Mouse (Mus musculus) erythroblast, adult 5-6 weeks (primary cell): ENCODE measurements around the gene Parvb. TPM values are rescaled to one million over a fixed set of nuclear protein-coding genes. Genes with fewer than 3 reads are reported as not detected.
A peak's percentile ranks its signal among the peaks of the same experiment; 100 is the strongest.

Experiments used
- ATAC-seq: replicated peaks from 2 replicates; pipeline ENCODE4 v1.8.0; 2016; ENCODE audit warnings: moderate number of reproducible peaks, mild to moderate bottlenecking, moderate TSS enrichment, inconsistent platforms; ENCODE audit not compliant: poor library complexity, low FRiP score, severe bottlenecking
- total RNA-seq, 2 experiments: library from RNA; stranded (forward) in 1 of 2; stranded (reverse) in 1 of 2; fragments of 150-400 nt in 1 of 2; fragments of 200-764, 138-1000 nt in 1 of 2; gene quantifications; 2 replicates each; pipeline versions ENCODE4 v1.2.3 to v1.2.4; 2015 to 2017; ENCODE audit warnings: low replicate concordance in 2 of 2

The Parvb gene
- total RNA-seq, 2 experiments from 2014 or later: 15.3 to 23.6 TPM

DNA sequence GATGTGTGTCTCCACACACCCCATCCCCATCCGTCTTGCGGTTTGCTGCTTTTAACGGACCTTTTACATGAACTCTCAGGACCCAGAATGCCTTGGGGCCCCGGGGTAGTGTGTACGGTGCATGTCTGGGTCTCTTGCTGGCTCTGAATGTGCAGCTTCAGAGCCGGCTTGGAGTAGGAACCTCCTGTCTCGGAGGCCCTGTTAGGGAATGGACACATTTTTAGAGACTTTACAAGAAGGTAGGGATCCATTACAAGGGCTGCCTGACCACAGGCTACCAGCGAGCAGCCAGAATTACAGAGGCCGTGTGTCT, 81.7 kb downstream of the Parvb start:
- no peak for ATAC-seq

DNA sequence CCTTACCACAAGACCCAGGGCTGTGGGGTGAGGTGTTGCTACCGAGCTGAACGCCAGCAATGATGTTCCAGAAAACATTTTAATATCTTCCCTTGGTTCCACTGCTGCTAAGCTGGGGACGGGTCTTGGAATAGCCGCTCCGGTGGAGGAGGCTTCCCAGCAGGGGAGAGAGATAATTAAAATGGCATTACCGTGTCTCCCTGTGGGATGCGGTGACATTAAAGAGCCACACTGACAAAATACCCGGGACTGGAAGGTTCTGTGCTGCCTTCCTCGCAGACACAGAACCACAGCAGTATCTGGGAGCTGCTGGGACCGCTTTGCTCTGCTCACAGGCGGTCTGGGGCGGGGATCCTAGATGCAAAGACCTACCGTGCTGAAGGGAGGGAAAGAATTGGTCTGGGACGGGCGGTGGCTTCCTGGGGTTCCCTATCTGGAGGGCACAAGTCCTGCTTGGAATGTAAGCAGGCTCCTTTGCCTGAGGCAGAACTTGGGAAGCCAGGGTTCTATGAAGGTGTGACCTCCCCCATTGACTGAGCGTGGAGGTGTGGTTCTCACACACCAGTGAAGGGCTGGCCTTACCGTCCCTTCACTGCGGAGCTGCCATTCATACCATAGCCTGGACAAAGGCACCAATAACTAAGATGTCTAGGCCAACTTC, 82.7 kb downstream of the Parvb start:
- ATAC-seq: no peak

GRCm38 (mm10) chr15:84315276-84316046, 83.6 kb downstream of the Parvb start:
- ATAC-seq: no peak

- ATAC-seq: no peak
Measured at GRCm38 (mm10) chr15:84319393-84319792, 87.5 kb downstream of the Parvb start.

DNA sequence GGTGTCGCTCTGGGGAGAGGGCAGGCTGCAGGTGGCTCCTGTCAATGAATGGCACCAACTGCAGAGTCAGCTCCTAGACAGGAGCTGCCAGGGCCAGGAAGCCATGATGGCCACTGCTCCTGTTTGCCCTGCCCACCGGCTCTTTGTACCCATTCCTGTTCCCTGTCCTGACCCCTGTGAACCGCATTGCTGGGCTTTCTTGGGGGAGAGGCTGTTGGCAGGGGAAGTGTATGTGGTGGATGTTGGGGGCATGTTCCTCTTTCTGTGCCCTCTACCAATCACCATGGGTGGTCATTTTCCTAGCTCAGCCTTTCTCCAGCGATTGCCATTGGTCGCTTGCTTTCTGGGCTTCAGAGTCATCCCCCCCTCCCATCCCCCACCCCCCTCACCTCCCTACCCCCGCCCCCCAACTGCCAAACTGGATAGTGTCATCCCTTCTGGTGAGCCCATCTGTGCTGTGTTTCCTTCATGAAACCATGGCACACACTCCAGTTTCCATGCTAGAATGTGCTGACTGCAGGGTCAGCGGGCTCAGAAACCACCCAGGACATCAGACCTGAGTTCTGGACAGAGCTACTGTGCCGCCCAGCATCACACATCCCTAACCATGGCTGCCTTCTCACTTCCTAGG, 89.8 kb downstream of the Parvb start:
- no peak for ATAC-seq

DNA sequence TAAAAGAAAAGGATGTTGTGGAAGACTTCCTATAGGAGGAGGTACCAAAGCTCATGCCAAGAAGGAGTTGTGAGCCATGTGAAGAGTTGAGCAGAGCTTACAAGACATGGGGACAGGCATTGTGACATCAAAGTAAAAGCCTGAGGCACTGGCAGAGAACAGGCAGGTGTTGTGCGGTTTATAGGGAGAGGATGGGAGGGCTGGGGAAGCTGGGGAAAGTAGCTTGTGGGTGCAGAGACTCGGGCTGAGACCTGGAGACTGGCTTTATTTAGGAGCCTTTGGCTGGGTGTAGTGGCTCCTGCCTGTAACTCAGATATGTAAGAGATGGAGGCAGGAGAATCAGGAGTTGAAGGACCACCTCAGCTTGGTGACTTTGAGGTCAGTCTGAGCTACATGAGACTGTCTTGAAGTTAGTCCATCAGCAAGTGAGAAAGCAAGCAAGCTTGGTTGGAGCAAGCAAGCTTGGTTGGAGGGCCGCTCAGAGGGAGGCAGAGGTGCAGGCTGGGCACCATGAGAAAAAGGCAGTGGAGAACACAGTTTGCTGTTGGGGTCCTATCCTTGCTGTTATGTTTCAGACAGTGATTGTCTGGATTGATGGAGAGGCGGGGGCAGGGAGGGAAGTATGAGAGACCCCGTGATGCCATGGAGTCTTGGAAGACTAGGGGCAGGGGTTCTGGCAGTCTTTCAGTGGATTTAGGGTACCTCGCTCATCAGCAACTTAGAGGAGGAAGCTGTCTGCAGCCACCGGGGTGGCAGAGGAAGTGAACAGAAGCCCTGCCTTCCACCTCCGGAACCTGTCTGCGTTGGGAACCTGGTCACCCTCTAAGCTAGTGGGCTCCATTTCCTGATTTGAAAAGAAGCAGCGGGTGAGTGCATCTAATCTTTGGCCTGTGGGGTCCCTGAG, 92.4 kb downstream of the Parvb start, which contains the start of gene Parvg:
Parvg (plus strand) TSS at position 61 of the 904 bp plus-strand sequence.
- ATAC-seq: no peak

DNA sequence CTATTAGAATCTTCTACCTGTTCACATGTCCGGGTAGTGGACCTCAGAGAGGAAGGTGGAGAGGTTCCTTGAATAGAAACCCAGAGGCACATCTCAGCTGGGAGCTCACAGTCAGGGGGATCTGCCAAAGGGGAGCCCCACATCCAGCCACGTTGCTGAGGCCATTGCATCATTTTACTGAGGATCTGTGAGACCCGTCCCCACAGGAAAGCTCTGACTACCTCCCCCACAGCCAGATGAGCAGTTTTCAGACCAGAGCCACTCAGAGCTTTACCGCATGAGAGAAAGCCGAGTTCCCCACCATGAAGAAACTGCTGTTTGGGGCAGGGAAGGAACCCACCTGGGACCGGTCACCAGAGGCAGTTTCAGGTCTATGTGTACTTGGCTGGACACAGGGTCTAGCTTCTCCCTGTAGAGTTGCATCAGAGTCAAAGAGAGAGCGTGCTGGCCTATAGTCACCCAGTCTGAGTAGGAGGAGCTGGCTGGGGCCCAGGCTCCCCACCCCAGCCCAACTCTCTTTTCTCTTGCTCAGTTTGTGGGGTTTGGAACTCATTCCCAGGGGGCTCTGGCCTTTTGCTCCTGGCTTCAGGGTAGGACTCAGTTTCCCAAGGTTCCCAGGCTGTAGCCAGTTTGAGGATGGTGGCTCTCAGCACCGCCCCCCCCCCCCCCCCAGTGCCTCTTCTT, 93.2 kb downstream of the Parvb start:
- no peak for ATAC-seq

GRCm38 (mm10) chr15:84325736-84326135, 93.9 kb downstream of the Parvb start:
- no peak for ATAC-seq

DNA sequence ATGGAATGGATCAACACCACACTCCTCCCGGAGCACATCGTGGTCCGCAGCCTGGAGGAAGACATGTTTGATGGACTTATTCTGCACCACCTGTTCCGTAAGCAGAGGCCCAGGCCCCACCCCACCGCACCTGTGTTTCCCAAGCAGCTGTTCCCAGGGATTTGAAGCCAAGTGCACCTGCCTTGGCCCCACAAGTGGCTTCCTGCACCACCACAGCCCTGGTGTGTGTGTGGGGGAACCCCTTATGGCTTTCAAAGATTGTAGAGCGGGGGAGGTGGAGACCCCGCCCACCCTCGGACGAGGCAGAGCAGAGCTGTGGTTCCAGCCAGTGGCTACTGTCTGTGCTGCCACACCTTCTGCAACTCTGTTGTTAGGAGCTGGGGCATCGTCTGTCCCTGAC, 97.0 kb downstream of the Parvb start:
- ATAC-seq: no peak

- no peak for ATAC-seq
Measured at GRCm38 (mm10) chr15:84329940-84330339, 98.1 kb downstream of the Parvb start.

- ATAC-seq: peak; percentile 21; the same call in 1 of the 2 replicates
Measured at GRCm38 (mm10) chr15:84331066-84331612, 99.3 kb downstream of the Parvb start.

GRCm38 (mm10) chr15:84336281-84336817, 104.5 kb downstream of the Parvb start:
- ATAC-seq: no peak

DNA sequence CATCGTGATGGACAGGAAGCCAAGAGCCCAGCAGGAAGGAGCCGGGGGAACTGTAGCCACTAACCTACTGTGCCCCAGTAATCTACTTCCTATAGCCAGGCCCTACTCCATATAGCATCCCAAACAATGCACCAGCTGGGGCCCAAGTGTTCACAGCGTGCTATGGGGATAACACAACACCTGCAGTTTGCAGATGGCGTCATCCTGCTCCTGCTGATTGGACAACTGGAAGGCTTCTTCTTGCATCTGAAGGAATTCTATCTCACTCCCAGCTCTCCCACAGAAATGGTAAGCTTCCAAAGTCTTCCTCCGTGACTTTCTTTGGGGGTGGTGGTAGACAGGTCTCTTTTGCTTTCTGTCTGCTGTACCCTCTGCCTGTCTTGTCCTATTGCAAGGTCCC, 105.8 kb downstream of the Parvb start:
- ATAC-seq: no peak

GRCm38 (mm10) chr15:84340926-84341325, 109.1 kb downstream of the Parvb start:
- no peak for ATAC-seq

- ATAC-seq: no peak
Measured at GRCm38 (mm10) chr15:84348769-84349168, 116.9 kb downstream of the Parvb start.

- ATAC-seq: no peak
Measured at GRCm38 (mm10) chr15:84349915-84350738, 118.3 kb downstream of the Parvb start.

- no peak for ATAC-seq
Measured at GRCm38 (mm10) chr15:84351342-84351741, 119.5 kb downstream of the Parvb start.
